Mouse (Mus musculus): ENCODE data around the gene Atp1a3. TPM values are rescaled to one million over a fixed set of nuclear protein-coding genes. Genes with fewer than 3 reads are reported as not detected.
A peak's percentile ranks its signal among the peaks of the same experiment; 100 is the strongest.
"Not testable (repeated sequence)": the region's sequence is repeated elsewhere in the genome, so short reads cannot be mapped to it uniquely, and the experiment has no call there.

Atp1a3 gene
- 0.54 and 1.9 TPM in 2 replicates for polyA plus RNA-seq (2015; fragmentation: Nextera tagmentation; extraction: Ambion mirVana)

DNA sequence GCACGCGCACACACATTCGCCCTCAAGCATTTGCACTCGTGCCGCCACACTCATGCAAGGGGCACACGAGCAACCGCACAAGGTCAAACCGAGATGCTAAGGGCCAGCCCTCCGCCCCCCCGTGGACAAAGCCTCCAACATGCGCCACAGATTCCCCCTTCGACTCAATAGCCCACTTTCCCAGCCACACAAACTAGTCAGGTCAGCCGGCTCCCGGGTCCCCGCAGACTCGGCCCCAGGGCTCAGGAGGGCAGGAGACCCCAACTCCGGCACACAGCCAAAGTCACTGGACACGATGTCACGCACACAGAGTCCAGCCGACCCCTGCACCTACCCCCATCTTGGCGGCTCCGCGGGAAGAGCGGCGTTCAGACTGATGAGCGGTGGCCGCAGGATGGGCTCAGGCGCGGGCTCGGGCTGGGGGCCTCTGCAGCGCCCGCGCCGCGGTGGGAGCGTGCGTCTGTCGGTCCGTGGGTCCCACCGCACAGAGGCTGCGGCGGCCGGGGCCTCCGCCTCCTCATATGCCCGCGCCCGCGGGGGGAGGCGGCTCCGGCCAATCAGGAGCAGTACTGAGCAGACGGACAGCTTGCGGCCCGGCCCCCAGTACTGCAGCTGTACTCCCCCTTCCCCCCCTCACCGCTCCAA lies at the start of gene Atp1a3:
TSS of gene Atp1a3 (minus strand) at position 538 of the 645 bp plus-strand sequence.
- H3K9ac ChIP-seq, result no peak within 1 kb of the TSS
- peak within 1 kb of the TSS; percentile 63 for H3K4me2 ChIP-seq
- no peak within 1 kb of the TSS for H3K27ac ChIP-seq
- H3K4me1 ChIP-seq (replicated peaks), result peaks cover 30% of the 10 kb centered on the region
- 2% methylated on average over 50 of the region's 54 CpGs for WGBS
- ATAC-seq (replicated peaks; ENCODE audit: insufficient number of reproducible peaks, insufficient read depth, low FRiP score, low read depth), result peak; percentile 23; the same call in 1 of the 2 replicates
- peaks cover 75% of the 10 kb centered on the region for H3K27me3 ChIP-seq
- H3K4me3 ChIP-seq, result peak within 1 kb of the TSS; percentile 40
- H3K36me3 ChIP-seq, result no peaks in the 10 kb centered on the region
- H3K9me3 ChIP-seq (replicated peaks), result no peaks in the 10 kb centered on the region

DNA sequence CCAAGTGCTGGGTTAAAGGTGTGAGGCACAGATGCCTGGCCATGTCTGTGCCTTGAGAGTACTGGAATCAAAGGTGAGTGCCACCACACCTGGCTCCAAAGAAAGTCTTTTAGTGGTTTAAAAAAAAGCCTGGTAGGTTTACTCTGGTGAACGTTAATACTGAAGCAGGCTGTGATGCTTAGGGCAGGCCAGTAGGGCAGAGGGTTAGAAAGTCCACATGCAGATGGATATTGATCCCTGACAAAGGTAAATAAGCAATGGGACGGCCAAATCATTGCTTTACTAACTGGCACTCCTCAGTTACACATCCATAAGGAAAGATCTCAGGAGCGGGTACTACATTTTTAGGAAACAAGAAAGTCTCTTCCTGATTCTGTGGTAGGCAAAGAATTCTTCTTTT lies 46.8 kb upstream of the Atp1a3 start:
- H3K27ac ChIP-seq, result no peak overlapping the region
- no peak overlapping the region for H3K4me2 ChIP-seq
- no peak overlapping the region for H3K9ac ChIP-seq
- WGBS, result 90% methylated on average over 3 of the region's 3 CpGs
- H3K4me1 ChIP-seq (replicated peaks), result peaks cover 21% of the 10 kb centered on the region
- H3K36me3 ChIP-seq, result peaks cover 25% of the 10 kb centered on the region
- ATAC-seq (replicated peaks; ENCODE audit: insufficient number of reproducible peaks, insufficient read depth, low FRiP score, low read depth), result no peak
- no peak overlapping the region for H3K4me3 ChIP-seq
- no peaks in the 10 kb centered on the region for H3K9me3 ChIP-seq (replicated peaks)
- H3K27me3 ChIP-seq, result no peaks in the 10 kb centered on the region

DNA sequence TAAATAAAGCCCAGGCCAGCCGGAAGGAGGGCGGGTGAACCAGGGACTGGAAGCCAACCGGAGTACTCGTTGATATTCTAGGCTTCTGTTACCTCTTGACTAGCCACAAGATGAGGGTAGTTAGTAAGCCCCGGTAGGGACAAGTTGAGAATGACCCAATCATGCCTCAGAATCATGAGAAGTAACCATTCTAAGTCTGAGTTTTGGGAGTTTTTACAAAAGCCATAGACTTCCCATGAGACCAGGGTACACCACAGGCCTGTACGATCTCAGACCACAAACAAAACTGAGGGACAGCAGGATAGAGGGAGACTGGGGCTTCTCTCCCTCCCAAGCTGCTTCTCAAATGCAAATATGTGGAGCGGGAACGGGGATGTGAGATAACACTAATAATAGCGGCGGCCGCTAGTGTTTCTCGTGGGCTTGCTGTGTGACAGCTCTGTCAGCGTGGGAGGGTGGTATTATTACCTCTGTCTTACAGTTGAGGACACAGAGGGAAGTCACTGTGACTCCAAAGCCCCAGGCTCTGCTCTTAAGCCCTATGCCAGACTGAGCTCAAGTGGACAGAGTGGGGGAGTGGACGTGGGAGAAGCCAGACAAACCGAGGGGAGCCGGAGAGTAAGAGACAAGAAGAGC lies 43.7 kb upstream of the Atp1a3 start:
- H3K4me1 ChIP-seq (replicated peaks), result peaks cover 8% of the 10 kb centered on the region; the same call in 1 of the 2 replicates
- H3K36me3 ChIP-seq, result peaks cover 12% of the 10 kb centered on the region; the same call in 1 of the 2 replicates
- no peak overlapping the region for H3K9ac ChIP-seq
- no peak overlapping the region for H3K27ac ChIP-seq
- H3K9me3 ChIP-seq (replicated peaks), result no peaks in the 10 kb centered on the region
- WGBS, result 63% methylated on average over 16 of the region's 16 CpGs
- H3K4me3 ChIP-seq, result no peak overlapping the region
- ATAC-seq (replicated peaks; ENCODE audit: insufficient number of reproducible peaks, insufficient read depth, low FRiP score, low read depth), result no peak
- H3K4me2 ChIP-seq, result no peak overlapping the region
- no peaks in the 10 kb centered on the region for H3K27me3 ChIP-seq

DNA sequence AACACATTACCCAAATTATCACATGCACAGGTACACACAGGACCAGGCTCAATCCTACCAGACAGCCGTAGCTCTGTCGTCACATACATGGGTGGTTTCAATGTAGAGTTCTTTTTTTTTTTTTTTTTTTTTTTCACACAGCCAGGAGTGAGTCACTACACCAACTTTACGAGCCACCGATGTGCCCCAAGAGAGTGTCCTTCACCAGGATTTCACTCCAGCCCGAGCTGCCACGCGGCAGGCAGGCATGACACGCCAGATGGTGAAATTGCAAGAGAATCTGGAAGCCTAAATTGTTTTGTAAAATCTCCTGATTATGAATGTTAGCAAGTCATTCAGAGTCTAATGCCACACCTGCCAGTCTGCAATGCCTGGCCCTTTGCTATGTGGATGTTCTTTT lies 41.6 kb upstream of the Atp1a3 start:
- H3K9me3 ChIP-seq (replicated peaks), result no peaks in the 10 kb centered on the region

DNA sequence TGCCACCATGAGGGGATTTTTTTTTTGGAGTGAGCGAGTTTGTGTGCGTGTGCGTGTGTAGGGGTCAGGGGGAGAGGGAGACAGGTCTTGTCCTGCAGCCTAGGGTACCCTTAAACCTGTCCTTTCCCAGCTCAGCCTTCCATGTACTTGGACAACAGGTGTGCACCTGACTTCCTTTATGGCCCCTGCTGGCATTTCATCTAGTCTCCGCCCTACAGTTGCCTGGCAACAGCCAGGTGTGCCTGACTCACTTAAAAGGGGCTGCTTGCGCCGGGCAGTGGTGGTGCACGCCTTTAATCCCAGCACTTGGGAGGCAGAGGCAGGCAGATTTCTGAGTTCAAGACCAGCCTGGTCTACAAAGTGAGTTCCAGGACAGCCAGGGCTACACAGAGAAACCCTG lies 38.8 kb upstream of the Atp1a3 start:
- H3K9me3 ChIP-seq (replicated peaks); H3K4me1 ChIP-seq (replicated peaks); ATAC-seq (replicated peaks; ENCODE audit: insufficient number of reproducible peaks, insufficient read depth, low FRiP score, low read depth); H3K4me2 ChIP-seq; H3K27ac ChIP-seq; H3K4me3 ChIP-seq; H3K27me3 ChIP-seq; H3K9ac ChIP-seq: not testable (repeated sequence)
- peaks cover 14% of the 10 kb centered on the region; the same call in 1 of the 2 replicates for H3K36me3 ChIP-seq
- WGBS, result 94% methylated on average over 7 of the region's 7 CpGs

More for the DNA sequence above, 41.6 kb upstream of the Atp1a3 start:
- H3K27ac ChIP-seq, result no peak overlapping the region
- peaks cover 14% of the 10 kb centered on the region; the same call in 1 of the 2 replicates for H3K36me3 ChIP-seq
- no peak overlapping the region for H3K4me3 ChIP-seq
- H3K27me3 ChIP-seq, result no peaks in the 10 kb centered on the region
- no peak overlapping the region for H3K4me2 ChIP-seq
- 78% methylated on average over 8 of the region's 8 CpGs for WGBS
- no peak overlapping the region for H3K9ac ChIP-seq
- ATAC-seq (replicated peaks; ENCODE audit: insufficient number of reproducible peaks, insufficient read depth, low FRiP score, low read depth), result no peak
- H3K4me1 ChIP-seq (replicated peaks), result peaks cover 8% of the 10 kb centered on the region; the same call in 1 of the 2 replicates

DNA sequence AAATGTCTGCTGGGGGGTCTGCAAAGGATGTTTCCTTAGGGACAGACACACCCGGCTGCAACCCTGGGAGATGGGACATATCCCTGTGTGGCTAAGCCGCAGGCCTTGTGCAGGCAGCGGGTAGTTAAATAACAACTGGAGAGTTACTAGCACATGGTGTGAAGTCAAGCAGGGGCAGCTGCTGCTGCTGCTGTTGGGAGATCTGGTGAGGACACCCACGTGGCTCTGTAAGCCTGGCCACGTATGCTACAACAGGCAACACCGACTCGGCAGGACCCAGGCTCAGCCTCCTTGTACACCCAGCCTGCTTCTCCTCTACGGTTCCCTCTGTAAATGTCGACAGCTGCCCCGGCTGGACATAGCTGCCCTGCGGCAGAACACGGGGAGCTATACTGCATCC lies 36.2 kb upstream of the Atp1a3 start:
- no peak overlapping the region for H3K9ac ChIP-seq
- H3K27ac ChIP-seq, result no peak overlapping the region
- no peak for ATAC-seq (replicated peaks; ENCODE audit: insufficient number of reproducible peaks, insufficient read depth, low FRiP score, low read depth)
- 0 out of 2 replicates have a peak, but pooled peaks cover 2% of the 10 kb centered on the region for H3K4me1 ChIP-seq (replicated peaks)
- WGBS, result 87% methylated on average over 12 of the region's 12 CpGs
- no peaks in the 10 kb centered on the region for H3K27me3 ChIP-seq
- peaks cover 15% of the 10 kb centered on the region; the same call in 1 of the 2 replicates for H3K36me3 ChIP-seq
- no peaks in the 10 kb centered on the region for H3K9me3 ChIP-seq (replicated peaks)
- H3K4me3 ChIP-seq, result no peak overlapping the region
- H3K4me2 ChIP-seq, result no peak overlapping the region

DNA sequence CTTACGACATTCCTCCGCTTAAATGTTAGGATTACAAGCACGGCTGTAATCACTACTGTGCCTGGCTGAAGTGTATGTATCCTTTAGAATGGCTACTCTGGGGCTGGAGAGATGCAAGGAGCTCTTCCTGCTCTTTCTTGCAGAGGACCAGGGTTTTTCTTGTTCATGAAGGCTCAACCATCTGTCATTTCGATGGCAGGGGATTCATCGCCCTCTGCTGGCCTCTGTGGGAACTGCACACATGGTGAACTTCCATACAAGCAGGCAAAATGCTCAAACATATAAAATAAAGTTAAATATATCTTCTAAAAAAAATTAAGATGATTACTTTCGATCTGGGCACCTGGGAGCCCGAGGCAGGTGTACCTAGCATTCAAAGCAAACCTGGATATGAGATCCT lies 30.2 kb upstream of the Atp1a3 start:
- Histone ChIP-seq H3K9me3 (replicated peaks) (no peaks in the 10 kb centered on the region), H3K4me2 (no peak overlapping the region), H3K4me3 (no peak overlapping the region), H3K9ac (no peak overlapping the region), H3K36me3 (peaks cover 12% of the 10 kb centered on the region; the same call in 1 of the 2 replicates), H3K27me3 (no peaks in the 10 kb centered on the region), H3K4me1 (replicated peaks) (peaks cover 6% of the 10 kb centered on the region; the same call in 1 of the 2 replicates), H3K27ac (no peak overlapping the region)
- WGBS, result 48% methylated on average over 7 of the region's 7 CpGs
- no peak for ATAC-seq (replicated peaks; ENCODE audit: insufficient number of reproducible peaks, insufficient read depth, low FRiP score, low read depth)

DNA sequence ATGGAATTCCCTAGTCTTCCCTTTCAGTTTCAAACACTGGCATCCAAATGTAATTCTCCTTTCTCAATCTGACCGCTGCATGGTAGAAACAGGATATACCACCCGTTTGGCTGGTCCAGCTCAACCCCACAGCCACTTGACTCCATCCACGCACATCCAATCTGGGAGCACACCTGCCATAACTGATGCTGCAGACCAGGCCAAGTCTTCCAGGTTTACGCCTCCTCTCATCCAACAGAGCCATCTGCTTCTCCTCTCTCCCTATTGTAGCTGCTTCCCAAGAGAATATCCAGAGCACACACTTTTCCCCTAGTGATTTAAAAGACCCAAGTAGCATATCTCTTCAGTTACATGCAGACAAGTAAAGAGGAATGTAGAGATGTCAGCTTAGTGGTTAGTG lies 29.0 kb upstream of the Atp1a3 start:
- H3K27me3 ChIP-seq, result no peaks in the 10 kb centered on the region
- no peaks in the 10 kb centered on the region for H3K9me3 ChIP-seq (replicated peaks)
- H3K36me3 ChIP-seq, result peaks cover 12% of the 10 kb centered on the region; the same call in 1 of the 2 replicates
- no peak overlapping the region for H3K27ac ChIP-seq
- H3K4me2 ChIP-seq, result no peak overlapping the region
- WGBS, result 89% methylated on average over 4 of the region's 4 CpGs
- peaks cover 6% of the 10 kb centered on the region; the same call in 1 of the 2 replicates for H3K4me1 ChIP-seq (replicated peaks)
- ATAC-seq (replicated peaks; ENCODE audit: insufficient number of reproducible peaks, insufficient read depth, low FRiP score, low read depth), result no peak
- H3K4me3 ChIP-seq, result no peak overlapping the region
- H3K9ac ChIP-seq, result no peak overlapping the region

DNA sequence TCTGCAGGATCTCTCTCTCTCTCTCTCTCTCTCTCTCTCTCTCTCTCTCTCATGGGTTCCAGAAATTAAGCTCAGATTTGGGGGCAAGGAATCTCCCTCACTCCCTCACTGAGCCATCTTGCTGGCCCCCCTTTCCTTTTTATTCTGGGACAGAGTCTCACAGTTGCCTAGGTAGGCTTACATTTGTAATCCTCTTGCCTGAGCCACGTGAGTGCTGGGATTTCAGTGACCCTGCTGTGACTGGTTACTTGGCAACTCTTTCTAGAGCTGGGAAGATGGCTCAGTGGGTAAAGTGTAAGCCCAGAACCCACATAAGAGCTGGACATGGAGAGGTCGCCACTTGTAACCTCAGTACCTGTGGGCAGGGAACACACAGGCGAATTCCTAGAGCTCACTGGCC lies 25.8 kb upstream of the Atp1a3 start:
- no peaks in the 10 kb centered on the region for H3K9me3 ChIP-seq (replicated peaks)
- no peaks in the 10 kb centered on the region for H3K27me3 ChIP-seq
- peaks cover 6% of the 10 kb centered on the region; the same call in 1 of the 2 replicates for H3K4me1 ChIP-seq (replicated peaks)
- ATAC-seq (replicated peaks; ENCODE audit: insufficient number of reproducible peaks, insufficient read depth, low FRiP score, low read depth), result no peak
- WGBS, result 64% methylated on average over 3 of the region's 3 CpGs
- H3K36me3 ChIP-seq, result peaks cover 13% of the 10 kb centered on the region
- no peak overlapping the region for H3K9ac ChIP-seq
- no peak overlapping the region for H3K27ac ChIP-seq
- H3K4me2 ChIP-seq, result no peak overlapping the region
- no peak overlapping the region for H3K4me3 ChIP-seq

DNA sequence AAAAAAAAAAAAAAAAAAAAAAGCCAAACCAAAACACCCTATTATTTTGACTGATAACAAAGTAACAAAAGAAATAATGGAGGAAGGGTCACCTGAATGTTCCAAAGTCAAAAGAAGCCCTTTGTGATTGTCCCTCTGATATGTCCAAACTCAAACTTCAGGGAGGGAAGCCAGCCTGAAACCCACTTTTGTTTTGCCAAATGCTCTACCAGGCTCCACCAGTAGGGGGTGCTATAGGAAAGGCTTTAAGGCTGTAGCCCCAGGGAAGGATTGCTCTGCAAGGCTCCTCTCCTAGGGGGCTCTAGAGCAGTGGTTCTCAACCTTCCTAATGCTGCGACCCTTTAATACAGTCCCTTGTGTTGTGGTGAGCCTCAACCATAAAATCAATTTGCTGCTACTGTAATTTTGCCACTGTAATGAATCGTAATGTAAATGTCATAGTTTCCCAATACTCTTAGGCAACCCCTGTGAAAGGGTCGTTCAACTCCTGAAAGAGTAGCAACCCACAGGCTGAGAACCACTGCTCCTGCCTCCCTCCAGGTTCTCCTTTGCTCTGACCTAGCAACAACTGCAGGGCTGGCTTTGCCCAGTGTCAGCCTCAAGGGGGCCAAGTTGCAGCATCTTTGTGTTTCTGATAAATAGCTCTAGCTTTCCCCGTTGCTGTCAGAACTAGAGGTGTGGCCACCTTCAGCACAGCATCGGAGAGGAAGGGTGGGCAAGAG lies 24.4 kb upstream of the Atp1a3 start:
- Histone ChIP-seq H3K27ac (no peak overlapping the region), H3K36me3 (peaks cover 5% of the 10 kb centered on the region), H3K4me2 (no peak overlapping the region), H3K4me1 (replicated peaks) (peaks cover 7% of the 10 kb centered on the region), H3K27me3 (no peaks in the 10 kb centered on the region), H3K9ac (no peak overlapping the region), H3K9me3 (replicated peaks) (no peaks in the 10 kb centered on the region), H3K4me3 (no peak overlapping the region)
- ATAC-seq (replicated peaks; ENCODE audit: insufficient number of reproducible peaks, insufficient read depth, low FRiP score, low read depth), result no peak
- 31% methylated on average over 5 of the region's 5 CpGs for WGBS

DNA sequence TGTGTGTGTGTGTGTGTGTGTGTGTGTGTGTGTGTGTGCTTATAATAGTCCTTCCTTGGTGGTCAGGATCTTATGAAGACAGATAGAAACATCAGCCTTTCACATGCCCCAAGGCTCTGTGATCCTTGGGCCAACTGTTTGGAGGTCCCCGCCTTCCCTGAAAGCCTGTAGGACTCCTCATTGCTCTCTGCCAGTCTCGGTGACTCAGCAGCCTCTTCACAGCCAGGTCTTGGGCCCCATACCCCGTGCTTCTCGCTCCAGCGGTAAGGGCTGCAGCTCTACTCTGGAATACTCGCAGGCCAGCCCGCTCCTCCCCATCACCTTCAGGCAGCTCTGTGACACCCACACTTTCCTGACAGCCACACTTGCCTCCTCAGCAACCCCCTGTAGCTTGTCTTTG lies 20.7 kb upstream of the Atp1a3 start:
- peaks cover 8% of the 10 kb centered on the region for H3K36me3 ChIP-seq
- no peak overlapping the region for H3K9ac ChIP-seq
- no peak overlapping the region for H3K4me2 ChIP-seq
- no peaks in the 10 kb centered on the region for H3K27me3 ChIP-seq
- ATAC-seq (replicated peaks; ENCODE audit: insufficient number of reproducible peaks, insufficient read depth, low FRiP score, low read depth), result no peak
- H3K4me3 ChIP-seq, result no peak overlapping the region
- 39% methylated on average over 7 of the region's 7 CpGs for WGBS
- H3K4me1 ChIP-seq (replicated peaks), result peaks cover 7% of the 10 kb centered on the region
- no peaks in the 10 kb centered on the region for H3K9me3 ChIP-seq (replicated peaks)
- H3K27ac ChIP-seq, result no peak overlapping the region
